Mouse (Mus musculus) liver, adult 2 months (tissue): ENCODE data around the gene Casp14. TPM values are rescaled to one million over a fixed set of nuclear protein-coding genes. Genes with fewer than 3 reads are reported as not detected.

Experiments
- DNase-seq: peaks from one replicate; pipeline ENCODE4 v3.0.0-alpha.2; 2011; ENCODE audit warnings: low read depth, low spot score; ENCODE audit errors: extremely low read depth
- H3K27ac ChIP-seq: fragments of 200-500 bp; replicated peaks from 2 replicates; pipeline ENCODE4 v1.5.1; 2012; ENCODE audit warnings: low read depth, mild to moderate bottlenecking, control low read depth, inconsistent platforms, low read length; ENCODE audit not compliant: insufficient read depth
- H3K27me3 ChIP-seq: fragments of 200-500 bp; 2 replicates; pipeline ENCODE4 v1.6.1; 2012; ENCODE audit warnings: mild to moderate bottlenecking, moderate library complexity, low read length, inconsistent platforms; ENCODE audit not compliant: control insufficient read depth, insufficient read depth
- H3K36me3 ChIP-seq: fragments of 200-500 bp; 2 replicates; pipeline ENCODE4 v1.6.1; 2012; ENCODE audit warnings: low read length, inconsistent platforms; ENCODE audit not compliant: control insufficient read depth, insufficient read depth
- H3K4me1 ChIP-seq: fragments of 200-500 bp; 2 replicates; pipeline ENCODE4 v1.6.1; 2011; ENCODE audit warnings: low read length; ENCODE audit not compliant: control insufficient read depth, insufficient read depth
- H3K4me3 ChIP-seq: fragments of 200-500 bp; 2 replicates; pipeline ENCODE4 v1.5.1; 2011; ENCODE audit warnings: low read depth, mild to moderate bottlenecking, control low read depth, low read length, moderate library complexity; ENCODE audit not compliant: insufficient read depth
- H3K79me2 ChIP-seq: fragments of 200-500 bp; 2 replicates; pipeline ENCODE4 v1.6.1; 2012; ENCODE audit warnings: inconsistent platforms, mild to moderate bottlenecking, low read length, moderate library complexity; ENCODE audit not compliant: control insufficient read depth, insufficient read depth
- H3K9ac ChIP-seq: fragments of 200-500 bp; 2 replicates; pipeline ENCODE4 v1.6.1; 2012; ENCODE audit warnings: low read depth, mild to moderate bottlenecking, control low read depth, inconsistent platforms, low read length
- CTCF ChIP-seq: fragments of 200-500 bp; IDR thresholded peaks from 2 replicates; pipeline ENCODE4 v1.5.1; 2011; ENCODE audit warnings: low read depth, low read length, control low read depth
- POLR2A ChIP-seq: fragments of 200-500 bp; IDR thresholded peaks from 2 replicates; pipeline ENCODE4 v1.6.1; 2011; ENCODE audit warnings: low read length, control low read depth; ENCODE audit not compliant: insufficient read depth; ENCODE audit errors: extremely low read depth
- WGBS: fragments of 180-500 bp; shearing (Covaris S2); methylation state at CpG from one replicate; pipeline ENCODE4 v1.1.7; 2018; 5-methylcytosine and 5-hydroxymethylcytosine counted together
- polyA plus RNA-seq: library from polyadenylated mRNA; depleted of rRNA; stranded (reverse); fragments of >200 nt; gene quantifications from 2 replicates; pipeline ENCODE4 v1.2.3, GENCODE M21; 2012; rRNA removed
- total RNA-seq: library from RNA; depleted of rRNA; stranded (reverse); fragments of >200 nt; gene quantifications from 2 replicates; pipeline ENCODE4 v1.2.3, GENCODE M21; 2014; rRNA removed

Casp14 gene
- total RNA-seq = not detected in 2 replicates
- polyA plus RNA-seq = not detected in 2 replicates

GRCm38 (mm10) chr10:78718056-78718455 lies at the start of gene Casp14:
Gene Casp14, minus strand, starts transcription at chr10:78718294.
- H3K36me3 ChIP-seq = no peaks in the 10 kb centered on the region
- H3K4me1 ChIP-seq = no peaks in the 10 kb centered on the region; the same call in 1 of the 2 replicates
- no peaks in the 10 kb centered on the region for H3K79me2 ChIP-seq
- TF ChIP-seq POLR2A (no peak), CTCF (no peak)
- DNase-seq = no peak
- H3K27ac ChIP-seq = no peak within 1 kb of the TSS
- H3K27me3 ChIP-seq = no peaks in the 10 kb centered on the region
- WGBS = 67% methylated on average over 11 of the region's 11 CpGs
- H3K4me3 ChIP-seq = no peak within 1 kb of the TSS
- no peak within 1 kb of the TSS for H3K9ac ChIP-seq

GRCm38 (mm10) chr10:78765570-78765969 lies 47.5 kb upstream of the Casp14 start:
- DNase-seq = no peak
- Histone ChIP-seq H3K27ac (no peak overlapping the region), H3K4me1 (no peaks in the 10 kb centered on the region), H3K27me3 (no peaks in the 10 kb centered on the region; the same call in 1 of the 2 replicates), H3K4me3 (no peak overlapping the region), H3K36me3 (no peaks in the 10 kb centered on the region), H3K9ac (no peak overlapping the region), H3K79me2 (no peaks in the 10 kb centered on the region)
- no peak for TF ChIP-seq CTCF
- 70% methylated on average over 1 of the region's 1 CpGs for WGBS

GRCm38 (mm10) chr10:78756021-78756420 lies 37.9 kb upstream of the Casp14 start:
- no peaks in the 10 kb centered on the region for H3K4me1 ChIP-seq
- H3K4me3 ChIP-seq = no peak overlapping the region
- WGBS = 41% methylated on average over 6 of the region's 6 CpGs
- H3K27me3 ChIP-seq = peaks cover 6% of the 10 kb centered on the region; the same call in 1 of the 2 replicates
- TF ChIP-seq POLR2A (no peak), CTCF (peak; percentile 77)
- DNase-seq = peak; percentile 27
- H3K79me2 ChIP-seq = no peaks in the 10 kb centered on the region
- H3K36me3 ChIP-seq = no peaks in the 10 kb centered on the region
- no peak overlapping the region for H3K9ac ChIP-seq
- no peak overlapping the region for H3K27ac ChIP-seq

- Histone ChIP-seq H3K4me1 (no peaks in the 10 kb centered on the region), H3K27me3 (peaks cover 6% of the 10 kb centered on the region; the same call in 1 of the 2 replicates), H3K36me3 (no peaks in the 10 kb centered on the region), H3K79me2 (no peaks in the 10 kb centered on the region), H3K4me3 (peak within 1 kb of the TSS; percentile 50), H3K9ac (peak within 1 kb of the TSS; percentile 24), H3K27ac (no peak within 1 kb of the TSS)
- no peak for DNase-seq
- WGBS = 3% methylated on average over 61 of the region's 61 CpGs
- no peak for TF ChIP-seq POLR2A
- TF ChIP-seq CTCF = no peak
These were observed 34.5 kb upstream of the Casp14 start, which contains the start of gene Ccdc105 for GRCm38 (mm10) chr10:78752452-78753191. Gene Ccdc105, minus strand, starts transcription at chr10:78753065.

GRCm38 (mm10) chr10:78748946-78749345 lies 30.9 kb upstream of the Casp14 start:
- DNase-seq = no peak
- H3K9ac ChIP-seq = no peak overlapping the region
- H3K27me3 ChIP-seq = peaks cover 9% of the 10 kb centered on the region; the same call in 1 of the 2 replicates
- H3K4me1 ChIP-seq = no peaks in the 10 kb centered on the region
- no peak for TF ChIP-seq CTCF
- TF ChIP-seq POLR2A = no peak
- no peak overlapping the region for H3K4me3 ChIP-seq
- no peak overlapping the region for H3K27ac ChIP-seq
- 86% methylated on average over 6 of the region's 6 CpGs for WGBS
- no peaks in the 10 kb centered on the region for H3K79me2 ChIP-seq
- no peaks in the 10 kb centered on the region for H3K36me3 ChIP-seq

GRCm38 (mm10) chr10:78748161-78748560 lies 30.1 kb upstream of the Casp14 start:
- H3K79me2 ChIP-seq = no peaks in the 10 kb centered on the region
- H3K9ac ChIP-seq = no peak overlapping the region
- TF ChIP-seq POLR2A (no peak), CTCF (no peak)
- H3K4me3 ChIP-seq = no peak overlapping the region
- no peak overlapping the region for H3K27ac ChIP-seq
- H3K36me3 ChIP-seq = no peaks in the 10 kb centered on the region
- H3K4me1 ChIP-seq = no peaks in the 10 kb centered on the region
- WGBS = 79% methylated on average over 13 of the region's 13 CpGs
- no peak for DNase-seq
- H3K27me3 ChIP-seq = peaks cover 9% of the 10 kb centered on the region; the same call in 1 of the 2 replicates
